Mouse (Mus musculus) urinary bladder, postnatal 25 days (tissue): ENCODE measurements around the gene Gpn3.
"Not testable (repeated sequence)": the region's sequence is repeated elsewhere in the genome, so short reads cannot be mapped to it uniquely, and the experiment has no call there.

Experiments used
- DNase-seq: peaks from one replicate; pipeline ENCODE4 v3.0.0; 2022; ENCODE audit warnings: low spot score

Gene Gpn3

GRCm38 (mm10) chr5:122390671-122391070, 19.0 kb downstream of the Gpn3 start:
- DNase-seq = no peak

DNA sequence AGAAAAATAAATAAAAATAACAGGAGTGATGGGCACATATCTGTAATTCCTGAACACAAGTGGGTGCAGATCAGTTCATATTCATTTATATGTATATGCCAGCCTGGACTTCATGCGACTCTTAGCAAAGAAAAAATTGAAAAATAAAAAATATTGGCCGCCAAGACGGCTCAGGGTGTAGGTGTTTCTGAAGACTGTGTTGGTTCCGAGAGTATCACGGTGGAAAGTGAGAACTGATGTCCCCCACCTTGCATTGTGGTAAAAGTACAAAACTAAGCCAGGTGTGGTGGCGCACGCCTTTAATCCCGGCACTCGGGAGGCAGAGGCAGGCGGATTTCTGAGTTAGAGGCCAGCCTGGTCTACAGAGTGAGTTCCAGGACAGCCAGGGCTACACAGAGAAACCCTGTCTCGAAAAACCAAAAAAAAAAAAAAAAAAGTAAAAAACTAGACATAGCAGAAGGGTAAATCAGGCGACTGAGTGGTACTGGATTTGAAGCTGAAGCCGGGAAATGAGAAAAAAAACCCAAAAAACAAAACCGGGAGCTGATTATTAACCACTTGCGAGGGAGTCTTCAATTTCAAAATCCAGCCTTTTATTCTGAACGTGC, 19.6 kb downstream of the Gpn3 start:
- DNase-seq = no peak

DNA sequence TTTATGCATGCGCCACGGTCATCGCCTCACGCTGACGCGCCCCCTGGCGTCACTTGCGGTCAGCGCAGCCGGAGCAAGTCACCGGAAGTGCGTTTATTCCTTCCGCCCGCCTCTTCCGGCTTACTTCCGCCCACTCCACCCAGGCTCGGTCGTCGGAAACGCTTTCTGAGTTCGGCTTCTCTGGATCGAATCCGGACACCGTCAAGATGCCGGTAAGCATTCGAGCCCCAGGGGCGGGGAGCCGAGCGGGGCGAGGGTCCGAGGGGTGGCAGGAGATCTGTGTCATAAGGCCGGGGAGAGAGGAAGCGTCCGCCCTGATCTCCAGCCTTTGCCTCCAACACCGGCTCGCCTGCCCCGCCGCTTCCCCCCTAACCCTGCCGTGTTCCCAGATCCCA, 20.1 kb downstream of the Gpn3 start, which contains the start of gene Arpc3:
Gene Arpc3 (plus strand): TSS at position 93 of the 395 bp plus-strand sequence.
- DNase-seq = peak; percentile 91

DNA sequence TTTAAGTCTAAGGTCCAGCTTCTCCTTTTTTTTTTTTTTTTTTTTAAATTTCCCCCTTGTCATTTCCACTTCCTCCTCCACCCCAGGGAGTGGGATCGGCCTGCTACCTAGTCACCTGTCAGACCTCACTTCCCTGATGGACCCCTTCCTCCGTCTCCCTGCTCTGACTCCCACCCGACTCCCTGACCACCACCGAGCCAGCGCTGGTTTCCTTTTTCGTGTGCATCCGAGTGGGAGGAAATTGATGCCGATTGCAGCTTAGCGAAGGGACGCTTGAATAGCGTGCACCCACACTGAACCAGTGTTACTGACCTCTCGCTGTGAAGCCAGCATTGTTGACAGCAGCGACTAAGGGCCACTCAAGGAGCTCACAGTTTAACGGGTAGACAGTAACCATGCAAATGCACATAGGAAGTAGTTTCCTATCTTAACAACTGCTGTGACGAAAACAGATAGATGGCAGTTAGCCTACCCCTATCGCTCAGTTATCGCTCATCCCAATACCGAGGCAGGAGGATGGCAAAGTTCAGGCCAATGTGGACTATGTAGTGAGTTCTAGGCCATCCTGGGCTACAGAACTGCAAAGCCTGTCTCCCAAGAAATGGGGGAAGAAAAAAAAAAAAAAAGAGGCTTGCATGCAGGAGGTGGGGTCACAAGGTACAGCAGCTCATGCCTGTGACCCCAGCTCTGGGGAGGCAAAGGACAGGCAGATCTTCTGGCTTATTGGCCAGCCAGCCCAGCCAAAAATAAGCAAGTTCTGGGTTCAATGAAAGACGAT, 20.7 kb downstream of the Gpn3 start:
- no peak for DNase-seq

DNA sequence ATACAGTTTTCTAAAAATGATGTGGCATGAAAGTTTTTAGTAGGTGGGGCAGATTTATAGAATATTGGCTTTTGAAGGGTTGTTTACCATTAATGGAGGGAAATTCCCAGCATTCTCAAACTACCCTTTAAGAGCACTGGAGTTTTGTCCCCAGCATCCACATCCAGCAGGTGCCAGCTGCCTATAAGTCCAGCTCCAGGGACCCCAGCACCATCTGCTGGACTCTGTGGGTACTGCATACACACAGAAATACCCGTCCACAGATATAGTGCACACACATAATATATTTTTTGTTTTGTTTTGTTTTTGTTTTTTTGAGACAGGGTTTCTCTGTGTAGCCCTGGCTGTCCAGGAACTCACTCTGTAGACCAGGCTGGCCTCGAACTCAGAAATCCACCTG, 22.2 kb downstream of the Gpn3 start:
- DNase-seq = peak; percentile 68

- DNase-seq = no peak
Observed at GRCm38 (mm10) chr5:122396791-122397190, 25.1 kb downstream of the Gpn3 start.

DNA sequence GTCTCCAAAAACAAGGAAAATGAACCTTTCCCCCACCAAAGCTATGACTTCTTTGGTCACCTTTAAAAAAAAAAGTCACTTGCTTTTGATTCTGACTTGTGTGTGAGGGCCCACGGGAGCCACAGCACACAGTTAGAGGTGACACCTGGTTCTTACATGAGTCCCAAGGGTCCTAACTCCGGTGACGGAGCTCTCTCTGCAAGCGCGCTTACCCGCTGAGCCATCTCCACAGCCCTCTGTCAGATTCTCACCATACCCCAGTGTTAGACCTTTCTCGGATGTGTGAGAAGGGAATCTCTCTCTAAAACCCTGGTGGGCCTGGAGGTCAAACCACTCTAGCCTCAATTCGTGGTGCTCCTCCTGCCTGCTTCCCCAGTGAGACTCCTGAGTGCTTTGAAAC, 25.8 kb downstream of the Gpn3 start:
- DNase-seq = no peak

- no peak for DNase-seq
Observed at GRCm38 (mm10) chr5:122399871-122400270, 28.2 kb downstream of the Gpn3 start.

DNA sequence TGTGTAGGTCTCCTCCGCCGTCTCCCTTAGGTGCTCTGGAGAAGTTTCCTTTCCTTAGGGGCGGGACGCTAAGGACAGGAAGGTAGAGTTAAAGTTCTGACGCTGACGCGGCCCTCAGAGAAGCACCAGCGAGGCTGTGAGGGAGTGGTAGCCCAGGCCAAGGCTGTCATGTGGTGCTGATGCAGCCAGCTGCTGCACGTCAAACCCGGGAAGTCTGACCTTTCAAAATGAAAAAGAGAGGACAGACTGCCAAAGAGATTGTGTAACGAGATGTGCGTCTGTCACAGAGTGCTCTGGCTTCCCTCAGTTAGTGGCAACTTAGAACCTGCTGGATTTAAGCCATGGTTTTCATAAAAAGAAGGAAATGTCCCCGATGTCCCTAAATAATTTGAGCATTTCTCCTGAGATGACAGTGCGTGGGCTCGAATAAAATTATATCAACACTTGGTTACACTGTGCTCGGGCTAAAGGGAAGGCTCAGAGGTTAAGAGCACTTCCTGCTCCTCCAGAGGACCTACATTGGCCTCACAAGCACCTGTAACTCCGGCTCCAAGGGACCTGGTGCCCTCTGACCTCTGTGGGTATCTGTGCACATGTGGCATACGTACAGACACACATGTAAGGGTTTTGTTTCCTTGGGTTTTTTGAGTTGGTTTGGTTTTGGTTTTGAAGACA, 29.1 kb downstream of the Gpn3 start:
- DNase-seq = no peak

- peak; percentile 76 for DNase-seq
Observed at GRCm38 (mm10) chr5:122401303-122401640, 29.6 kb downstream of the Gpn3 start.

GRCm38 (mm10) chr5:122402160-122402559, 30.5 kb downstream of the Gpn3 start:
- DNase-seq = no peak

- DNase-seq = no peak
Observed at GRCm38 (mm10) chr5:122402772-122403171, 31.1 kb downstream of the Gpn3 start.

DNA sequence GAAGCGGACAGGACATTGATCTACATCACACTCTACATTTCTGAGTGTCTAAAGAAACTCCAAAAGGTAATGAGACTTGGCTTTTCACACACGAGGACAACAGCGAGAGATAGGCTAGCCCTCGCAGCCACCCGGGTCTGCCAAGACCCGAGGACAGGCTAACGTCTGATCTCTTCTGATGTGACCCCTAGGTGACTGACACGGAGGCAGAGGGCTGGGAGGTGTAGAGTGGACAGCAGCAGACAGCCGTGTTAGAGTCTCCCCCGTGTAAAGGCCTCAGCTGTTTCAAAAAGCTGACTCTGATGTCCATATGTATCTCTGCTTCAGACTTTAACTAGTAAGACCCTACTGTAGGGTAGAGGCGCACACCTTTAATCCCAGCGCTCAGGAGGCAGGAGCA, 31.7 kb downstream of the Gpn3 start:
- DNase-seq = no peak

DNA sequence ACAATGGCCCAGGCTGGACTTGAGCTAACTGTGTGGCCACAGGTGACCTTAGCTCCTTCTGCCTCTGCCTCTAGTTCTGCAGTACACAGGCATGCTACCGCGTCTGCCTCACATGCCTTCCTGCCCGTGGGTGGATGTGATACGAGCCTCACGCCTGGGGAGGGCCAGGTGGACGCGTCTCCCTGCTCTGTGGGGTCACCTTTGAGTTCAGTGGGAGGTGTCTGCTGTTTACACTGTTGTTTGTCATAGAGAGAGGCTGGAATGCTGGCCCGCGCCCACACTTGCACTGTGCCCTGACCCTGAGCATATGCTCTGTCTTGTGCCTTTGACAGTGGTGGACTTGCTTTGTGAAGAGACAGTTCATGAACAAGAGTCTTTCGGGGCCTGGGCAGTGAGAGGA, 33.9 kb downstream of the Gpn3 start:
- no peak for DNase-seq

- DNase-seq = no peak
Observed at GRCm38 (mm10) chr5:122409692-122410645, 38.3 kb downstream of the Gpn3 start.

DNA sequence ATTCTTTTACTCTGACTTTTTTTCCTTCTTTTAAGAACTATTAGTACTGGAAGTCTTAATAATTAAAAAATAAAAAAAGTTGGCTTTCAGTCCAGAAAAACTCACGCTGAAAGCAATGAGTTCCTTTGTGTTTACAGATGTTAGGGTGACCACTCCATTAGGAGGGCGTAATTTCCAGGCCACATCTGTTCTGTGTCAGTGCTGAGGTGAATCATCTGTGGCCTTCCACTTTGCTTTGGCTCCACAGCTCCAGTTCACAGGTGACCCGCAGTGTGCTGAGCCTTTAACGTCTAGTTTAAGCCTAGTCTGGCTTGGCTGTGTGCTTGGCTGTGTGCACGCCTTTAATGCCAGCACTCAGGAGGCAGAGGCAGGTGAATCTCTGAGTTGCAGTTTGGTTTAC, 40.2 kb downstream of the Gpn3 start:
- no peak for DNase-seq

GRCm38 (mm10) chr5:122412826-122413225, 41.1 kb downstream of the Gpn3 start:
- DNase-seq = no peak

- DNase-seq = no peak
Observed at GRCm38 (mm10) chr5:122414351-122414750, 42.7 kb downstream of the Gpn3 start.

GRCm38 (mm10) chr5:122415465-122415864, 43.8 kb downstream of the Gpn3 start:
- no peak for DNase-seq

- DNase-seq = not testable (repeated sequence)
Observed at GRCm38 (mm10) chr5:122420676-122421075, 49.0 kb downstream of the Gpn3 start.

GRCm38 (mm10) chr5:122421271-122422068, 49.8 kb downstream of the Gpn3 start, which contains the start of gene Anapc7:
Anapc7 (plus strand) TSS chr5:122421693.
- no peak for DNase-seq
